Mouse (Mus musculus) lung, embryonic 16.5 days (tissue): ENCODE data around the gene Ect2l. TPM values are rescaled to one million over a fixed set of nuclear protein-coding genes. Genes with fewer than 3 reads are reported as not detected.

Source experiments
- ATAC-seq: fragments of 200-750 bp; cut with Nextera tagmentation; 2 replicates; pipeline ENCODE4 v1.8.0; 2017; ENCODE audit warnings: low read depth, mild to moderate bottlenecking, moderate library complexity
- H3K27ac ChIP-seq: fragments of 300-500 bp; sonication (generic); 2 replicates; pipeline ENCODE4 v1.5.1; 2014; ENCODE audit warnings: mild to moderate bottlenecking, control low read depth, low read length
- H3K27me3 ChIP-seq: fragments of 300-500 bp; sonication (generic); 2 replicates; pipeline ENCODE4 v1.6.1; 2014; ENCODE audit warnings: low read depth, low read length, mixed read lengths; ENCODE audit not compliant: control insufficient read depth, insufficient read depth
- H3K36me3 ChIP-seq: fragments of 300-500 bp; sonication (generic); 2 replicates; pipeline ENCODE4 v1.6.1; 2014; ENCODE audit warnings: low read length; ENCODE audit not compliant: control insufficient read depth, insufficient read depth
- H3K4me1 ChIP-seq: fragments of 300-500 bp; sonication (generic); replicated peaks from 2 replicates; pipeline ENCODE4 v1.6.1; 2014; ENCODE audit warnings: low read length, mixed read lengths; ENCODE audit not compliant: control insufficient read depth, insufficient read depth
- H3K4me2 ChIP-seq: fragments of 300-500 bp; sonication (generic); 2 replicates; pipeline ENCODE4 v1.6.1; 2014; ENCODE audit warnings: low read depth, low read length, control low read depth
- H3K4me3 ChIP-seq: fragments of 300-500 bp; sonication (generic); 2 replicates; pipeline ENCODE4 v1.5.1; 2014; ENCODE audit warnings: mild to moderate bottlenecking, low read length, control low read depth
- H3K9ac ChIP-seq: fragments of 300-500 bp; sonication (generic); 2 replicates; pipeline ENCODE4 v1.6.1; 2014; ENCODE audit warnings: low read length, control low read depth
- H3K9me3 ChIP-seq: fragments of 300-500 bp; sonication (generic); 2 replicates; pipeline ENCODE4 v1.6.1; 2016; ENCODE audit warnings: low read length; ENCODE audit not compliant: control insufficient read depth
- WGBS: fragments of 180-500 bp; shearing (Covaris S2); extraction: QIAGEN DNeasy Blood & Tissue Kit; methylation state at CpG from one replicate; pipeline ENCODE4 v1.1.7; 2014; 5-methylcytosine and 5-hydroxymethylcytosine counted together
- polyA plus RNA-seq: library from polyadenylated mRNA; unstranded; fragments of >200 nt; fragmentation: Nextera tagmentation; extraction: Ambion mirVana; gene quantifications from 2 replicates; pipeline ENCODE4 v1.2.1, GENCODE M21; 2015

The Ect2l gene
- polyA plus RNA-seq, 1 experiment from 2014 or later = 0.77 TPM

DNA sequence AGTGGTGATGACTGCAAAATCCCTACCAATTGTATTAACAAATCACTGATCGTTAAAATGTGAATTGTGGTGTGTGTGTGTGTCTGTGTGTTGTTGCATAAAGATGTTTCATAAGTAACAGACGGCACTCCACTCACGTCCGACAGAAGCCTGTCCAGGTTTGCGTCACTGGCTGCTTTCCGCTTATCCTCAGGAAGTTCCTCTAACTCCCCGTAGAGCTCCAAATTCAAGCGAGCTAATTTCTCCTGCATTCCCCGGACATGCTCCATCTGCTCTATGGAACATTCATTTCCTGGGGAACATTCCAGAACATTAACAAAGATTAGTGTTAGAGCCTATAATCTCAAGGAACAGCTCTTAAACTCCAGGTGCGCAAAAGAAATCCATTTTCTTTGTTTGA, 8.7 kb upstream of the Ect2l start:
- Histone ChIP-seq H3K4me2 (no peak overlapping the region), H3K4me1 (no peaks in the 10 kb centered on the region), H3K27ac (no peak overlapping the region), H3K27me3 (no peaks in the 10 kb centered on the region), H3K36me3 (no peaks in the 10 kb centered on the region), H3K9me3 (no peaks in the 10 kb centered on the region), H3K9ac (no peak overlapping the region), H3K4me3 (no peak overlapping the region)
- 79% methylated on average over 10 of the region's 10 CpGs for WGBS
- ATAC-seq = no peak

GRCm38 (mm10) chr10:18214124-18214523, 3.4 kb upstream of the Ect2l start:
- WGBS = 61% methylated on average over 5 of the region's 5 CpGs
- ATAC-seq = peak; percentile 59

DNA sequence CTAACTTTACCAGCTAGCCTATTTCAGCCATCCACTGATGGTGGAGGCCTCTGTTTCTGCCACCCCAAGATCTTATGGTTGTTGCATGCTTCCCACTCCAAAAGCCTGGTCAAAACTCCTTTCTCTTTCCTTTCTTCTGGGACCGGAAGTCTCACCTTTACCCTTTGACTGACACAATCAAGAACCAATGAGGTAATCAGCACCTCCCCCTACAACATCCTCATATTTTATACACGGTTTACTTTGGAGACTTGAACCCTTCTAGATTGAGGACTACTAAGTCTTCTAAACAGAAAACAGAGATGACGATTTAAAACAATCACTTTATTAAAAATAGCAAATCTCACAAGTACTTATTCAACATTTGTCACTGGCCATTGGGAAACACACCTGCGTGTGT, 2.7 kb upstream of the Ect2l start:
- Histone ChIP-seq H3K27ac (no peak overlapping the region), H3K4me2 (no peak overlapping the region), H3K9me3 (no peaks in the 10 kb centered on the region), H3K27me3 (no peaks in the 10 kb centered on the region), H3K4me3 (no peak overlapping the region), H3K9ac (no peak overlapping the region), H3K4me1 (peaks cover 4% of the 10 kb centered on the region; the same call in 1 of the 2 replicates), H3K36me3 (no peaks in the 10 kb centered on the region)
- WGBS = 62% methylated on average over 4 of the region's 4 CpGs
- ATAC-seq = no peak

More at GRCm38 (mm10) chr10:18214124-18214523, 3.4 kb upstream of the Ect2l start:
- H3K36me3 ChIP-seq = no peaks in the 10 kb centered on the region
- H3K4me2 ChIP-seq = no peak overlapping the region
- no peak overlapping the region for H3K9ac ChIP-seq
- peaks cover 4% of the 10 kb centered on the region; the same call in 1 of the 2 replicates for H3K4me1 ChIP-seq
- H3K4me3 ChIP-seq = no peak overlapping the region
- no peaks in the 10 kb centered on the region for H3K27me3 ChIP-seq
- H3K27ac ChIP-seq = no peak overlapping the region
- H3K9me3 ChIP-seq = no peaks in the 10 kb centered on the region

GRCm38 (mm10) chr10:18210119-18210518, 571 bp downstream of the Ect2l start:
- Histone ChIP-seq H3K36me3 (no peaks in the 10 kb centered on the region), H3K27me3 (no peaks in the 10 kb centered on the region), H3K4me1 (peaks cover 4% of the 10 kb centered on the region; the same call in 1 of the 2 replicates), H3K4me2 (no peak overlapping the region), H3K9me3 (no peaks in the 10 kb centered on the region), H3K27ac (no peak overlapping the region), H3K9ac (no peak overlapping the region), H3K4me3 (no peak overlapping the region)
- WGBS = 34% methylated on average over 6 of the region's 6 CpGs
- peak; percentile 26; the same call in 1 of the 2 replicates for ATAC-seq

GRCm38 (mm10) chr10:18204067-18204466, 6.6 kb downstream of the Ect2l start:
- Histone ChIP-seq H3K9me3 (peaks cover under 1% of the 10 kb centered on the region; the same call in 1 of the 2 replicates), H3K36me3 (no peaks in the 10 kb centered on the region), H3K4me2 (no peak overlapping the region; the same call in 1 of the 2 replicates), H3K9ac (no peak overlapping the region), H3K4me1 (peaks cover 2% of the 10 kb centered on the region; the same call in 1 of the 2 replicates), H3K27ac (no peak overlapping the region), H3K4me3 (no peak overlapping the region), H3K27me3 (no peaks in the 10 kb centered on the region)
- 26% methylated on average over 7 of the region's 7 CpGs for WGBS
- ATAC-seq = peak; percentile 43; the same call in 1 of the 2 replicates

GRCm38 (mm10) chr10:18202401-18202800, 8.3 kb downstream of the Ect2l start:
- H3K27ac ChIP-seq = no peak overlapping the region
- peaks cover 3% of the 10 kb centered on the region; the same call in 1 of the 2 replicates for H3K9me3 ChIP-seq
- ATAC-seq = no peak
- peaks cover 2% of the 10 kb centered on the region; the same call in 1 of the 2 replicates for H3K4me1 ChIP-seq
- H3K4me2 ChIP-seq = no peak overlapping the region
- H3K9ac ChIP-seq = no peak overlapping the region
- WGBS = 72% methylated on average over 3 of the region's 3 CpGs
- no peak overlapping the region for H3K4me3 ChIP-seq
- H3K27me3 ChIP-seq = no peaks in the 10 kb centered on the region
- no peaks in the 10 kb centered on the region for H3K36me3 ChIP-seq

DNA sequence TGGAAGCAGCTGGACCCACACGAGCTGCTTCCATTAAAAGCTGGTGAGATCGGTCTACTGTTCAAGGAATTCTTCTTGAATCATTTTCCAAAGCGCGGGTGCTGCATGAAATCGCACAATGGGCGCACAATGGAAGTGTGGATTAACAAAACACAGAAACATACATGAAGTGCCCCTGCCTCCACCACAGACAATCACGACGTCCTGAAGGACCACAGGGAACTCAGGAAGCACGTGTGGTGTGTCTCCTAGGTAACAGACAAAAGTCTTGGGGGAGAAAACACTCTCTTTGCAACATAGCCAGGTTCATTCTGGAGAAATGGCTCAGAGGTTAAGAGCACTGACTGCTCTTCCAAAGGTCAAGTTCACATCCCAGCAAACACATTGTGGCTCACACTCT, 10.0 kb downstream of the Ect2l start:
- Histone ChIP-seq H3K36me3 (no peaks in the 10 kb centered on the region), H3K4me2 (no peak overlapping the region), H3K4me3 (no peak overlapping the region), H3K9ac (no peak overlapping the region), H3K4me1 (peaks cover 6% of the 10 kb centered on the region), H3K9me3 (peaks cover 3% of the 10 kb centered on the region; the same call in 1 of the 2 replicates), H3K27ac (no peak overlapping the region), H3K27me3 (no peaks in the 10 kb centered on the region)
- 64% methylated on average over 9 of the region's 9 CpGs for WGBS
- ATAC-seq = no peak

DNA sequence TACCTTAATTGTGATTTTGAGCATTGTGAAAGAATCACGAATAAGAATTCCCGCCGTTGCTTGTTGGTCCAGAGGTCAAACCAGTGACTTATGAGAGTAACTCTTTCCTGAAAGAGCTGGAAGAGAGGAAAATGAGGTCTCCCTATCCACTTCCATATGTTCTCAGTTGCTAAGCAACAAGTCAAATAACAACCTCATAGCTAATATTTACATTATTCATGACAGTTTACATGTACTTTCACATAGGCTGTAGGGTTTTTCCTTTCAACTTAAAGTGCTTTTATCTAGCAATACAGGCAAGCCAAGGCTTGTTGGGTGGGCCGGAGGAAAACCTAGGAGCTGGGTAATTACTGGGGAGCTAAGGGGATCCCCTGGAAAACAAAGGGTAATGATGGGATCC, 10.8 kb downstream of the Ect2l start:
- peaks cover 3% of the 10 kb centered on the region; the same call in 1 of the 2 replicates for H3K9me3 ChIP-seq
- no peaks in the 10 kb centered on the region for H3K27me3 ChIP-seq
- H3K4me1 ChIP-seq = peaks cover 6% of the 10 kb centered on the region
- no peaks in the 10 kb centered on the region for H3K36me3 ChIP-seq
- 21% methylated on average over 4 of the region's 4 CpGs for WGBS
- no peak overlapping the region for H3K27ac ChIP-seq
- H3K4me2 ChIP-seq = no peak overlapping the region
- 0 out of 2 replicates have a peak, but pooled peaks have one; percentile 30 for ATAC-seq
- no peak overlapping the region for H3K4me3 ChIP-seq
- H3K9ac ChIP-seq = no peak overlapping the region

DNA sequence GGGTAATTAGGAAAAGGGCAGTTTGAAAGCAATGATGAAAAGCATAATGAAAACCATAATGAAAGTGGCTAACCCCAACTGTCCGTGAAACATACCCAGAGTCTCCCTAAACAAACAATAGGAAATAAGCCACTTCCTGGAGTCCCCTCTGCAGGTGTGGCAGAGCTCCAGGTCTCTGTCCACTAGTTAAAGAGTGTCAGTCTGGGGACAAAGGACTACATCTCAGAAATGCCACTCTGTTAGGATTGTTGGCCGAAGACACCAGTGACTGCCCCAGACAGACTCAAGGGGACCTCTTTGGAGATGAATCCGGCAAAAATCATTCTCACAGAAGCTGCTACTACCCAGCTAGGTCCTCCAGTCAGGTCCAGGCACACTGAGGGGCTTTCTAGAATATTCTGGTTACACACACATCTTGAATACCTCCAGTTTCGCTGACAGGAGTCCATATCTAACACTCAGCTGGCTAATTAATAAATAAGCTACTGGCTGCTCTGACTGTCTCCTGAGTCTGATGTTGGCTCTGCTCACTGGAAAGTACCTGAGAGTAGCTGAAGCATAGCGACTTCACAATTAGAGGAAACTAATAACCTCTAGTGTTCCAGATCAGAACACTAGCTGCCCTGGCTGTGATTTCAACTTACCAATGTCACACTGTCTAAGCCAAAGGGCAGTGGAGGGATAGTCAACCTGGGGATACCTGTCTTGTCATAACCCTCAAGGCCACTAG, 12.2 kb downstream of the Ect2l start:
- Histone ChIP-seq H3K4me2 (no peak overlapping the region), H3K4me1 (peaks cover 6% of the 10 kb centered on the region), H3K27me3 (no peaks in the 10 kb centered on the region), H3K36me3 (no peaks in the 10 kb centered on the region), H3K9ac (no peak overlapping the region), H3K27ac (no peak overlapping the region), H3K4me3 (no peak overlapping the region), H3K9me3 (peaks cover 3% of the 10 kb centered on the region; the same call in 1 of the 2 replicates)
- 78% methylated on average over 5 of the region's 5 CpGs for WGBS
- ATAC-seq = no peak
